Mouse (Mus musculus) C2C12 (cell line): ENCODE measurements around the gene Gm28035.

Experiments used
- CEBPB ChIP-seq: IDR thresholded peaks from one replicate; pipeline ENCODE4 v1.6.1; 2011; ENCODE audit warnings: low read depth, mild to moderate bottlenecking, control low read depth, moderate library complexity
- CTCF ChIP-seq: IDR thresholded peaks from one replicate; pipeline ENCODE4 v1.5.1; 2011; ENCODE audit not compliant: control insufficient read depth, insufficient read depth, insufficient read length
- FOSL1 ChIP-seq: IDR thresholded peaks from one replicate; pipeline ENCODE4 v1.8.0; 2011; ENCODE audit warnings: mild to moderate bottlenecking, low read length; ENCODE audit not compliant: poor library complexity, insufficient read depth, severe bottlenecking
- MAX ChIP-seq: IDR thresholded peaks from one replicate; pipeline ENCODE4 v1.6.1; 2011; ENCODE audit warnings: mild to moderate bottlenecking, control low read depth
- USF1 ChIP-seq: IDR thresholded peaks from one replicate; pipeline ENCODE4 v1.6.1; 2011; ENCODE audit warnings: low read depth, mild to moderate bottlenecking, control low read depth, moderate library complexity

- TF ChIP-seq CTCF (no peak), MAX (no peak), FOSL1 (no peak), CEBPB (no peak), USF1 (no peak)
Observed at GRCm38 (mm10) chr2:30267466-30267865, 27.1 kb downstream of the Gm28035 start.
